Mouse (Mus musculus) embryonic facial prominence, embryonic 14.5 days (tissue): ENCODE measurements at regions not wholly inside any gene's neighbourhood (a gene's known extent, or its start where the extent isn't known, plus 50 kb on each side); places are given as distances from the start of the nearest gene placed in this dataset.

Experiments
- ATAC-seq: fragments of 200-750 bp; cut with Nextera tagmentation; 2 replicates; pipeline ENCODE4 v1.8.0; 2017; ENCODE audit warnings: low read depth, moderate number of reproducible peaks, moderate TSS enrichment
- DNase-seq: peaks from one replicate; pipeline ENCODE4 v3.0.0-alpha.2; 2015; ENCODE audit warnings: low spot score
- H3K27ac ChIP-seq: fragments of 300-500 bp; sonication (generic); replicated peaks from 2 replicates; pipeline ENCODE4 v1.5.1; 2014; ENCODE audit warnings: low read depth, mild to moderate bottlenecking, low read length, moderate library complexity
- H3K27me3 ChIP-seq: fragments of 300-500 bp; sonication (generic); replicated peaks from 2 replicates; pipeline ENCODE4 v1.6.1; 2014; ENCODE audit warnings: low read length; ENCODE audit not compliant: control insufficient read depth, insufficient read depth
- H3K36me3 ChIP-seq: fragments of 300-500 bp; sonication (generic); 2 replicates; pipeline ENCODE4 v1.6.1; 2014; ENCODE audit warnings: low read length, mixed read lengths; ENCODE audit not compliant: control insufficient read depth, insufficient read depth
- H3K4me1 ChIP-seq: fragments of 300-500 bp; sonication (generic); 2 replicates; pipeline ENCODE4 v1.6.1; 2014; ENCODE audit warnings: antibody characterized with exemption, low read length; ENCODE audit not compliant: control insufficient read depth, insufficient read depth
- H3K4me2 ChIP-seq: fragments of 300-500 bp; sonication (generic); 2 replicates; pipeline ENCODE4 v1.6.1; 2014; ENCODE audit warnings: low read depth, mild to moderate bottlenecking, low read length, moderate library complexity, mixed read lengths
- H3K4me3 ChIP-seq: fragments of 300-500 bp; sonication (generic); 2 replicates; pipeline ENCODE4 v1.5.1; 2014; ENCODE audit warnings: low read depth, mild to moderate bottlenecking, low read length
- H3K9ac ChIP-seq: fragments of 300-500 bp; sonication (generic); 2 replicates; pipeline ENCODE4 v1.6.1; 2014; ENCODE audit warnings: low read depth, mild to moderate bottlenecking, low read length, moderate library complexity, mixed read lengths
- H3K9me3 ChIP-seq: fragments of 300-500 bp; sonication (generic); 2 replicates; pipeline ENCODE4 v1.6.1; 2016; ENCODE audit warnings: low read length; ENCODE audit not compliant: control insufficient read depth
- WGBS: fragments of 180-500 bp; shearing (Covaris S2); extraction: QIAGEN DNeasy Blood & Tissue Kit; methylation state at CpG from one replicate; pipeline ENCODE4 v1.1.7; 2014; 5-methylcytosine and 5-hydroxymethylcytosine counted together

DNA sequence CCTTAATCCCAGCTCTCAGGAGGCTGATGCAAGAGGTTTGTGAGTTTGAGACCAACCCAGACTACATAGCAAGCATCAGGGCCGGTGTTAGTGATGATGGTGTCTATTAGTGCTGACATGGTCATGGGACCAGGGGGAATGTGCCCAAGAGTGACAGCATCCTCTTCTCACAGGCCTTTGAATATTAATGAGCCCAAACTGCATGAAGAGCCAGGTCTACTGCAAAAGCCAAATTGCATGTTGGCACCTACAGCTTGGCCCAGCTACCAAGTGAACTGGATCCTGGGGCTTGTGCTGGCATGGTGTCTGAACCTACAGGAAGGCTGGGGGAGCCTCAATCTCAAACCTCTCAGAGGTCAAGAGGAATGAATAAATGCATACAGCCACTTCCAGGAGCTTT, 70.0 kb downstream of the 4930426L09Rik start:
- DNase-seq (no peak), ATAC-seq (no peak)
- Histone ChIP-seq H3K27me3 (no peaks in the 10 kb centered on the region), H3K4me3 (no peak overlapping the region), H3K27ac (no peak overlapping the region), H3K4me2 (no peak overlapping the region), H3K9ac (no peak overlapping the region), H3K4me1 (no peaks in the 10 kb centered on the region), H3K9me3 (no peaks in the 10 kb centered on the region), H3K36me3 (no peaks in the 10 kb centered on the region)
- WGBS: 85% methylated on average over 1 of the region's 1 CpGs

- H3K9ac ChIP-seq: no peak overlapping the region
- H3K36me3 ChIP-seq: no peaks in the 10 kb centered on the region
- no peaks in the 10 kb centered on the region for H3K27me3 ChIP-seq
- DNase-seq (no peak), ATAC-seq (no peak)
- H3K9me3 ChIP-seq: no peaks in the 10 kb centered on the region
- 64% methylated on average over 3 of the region's 3 CpGs for WGBS
- H3K27ac ChIP-seq: no peak overlapping the region
- no peak overlapping the region for H3K4me2 ChIP-seq
- H3K4me3 ChIP-seq: no peak overlapping the region
- H3K4me1 ChIP-seq: no peaks in the 10 kb centered on the region
Measured at GRCm38 (mm10) chr2:19083816-19084215, 85.7 kb downstream of the 4930426L09Rik start.

DNA sequence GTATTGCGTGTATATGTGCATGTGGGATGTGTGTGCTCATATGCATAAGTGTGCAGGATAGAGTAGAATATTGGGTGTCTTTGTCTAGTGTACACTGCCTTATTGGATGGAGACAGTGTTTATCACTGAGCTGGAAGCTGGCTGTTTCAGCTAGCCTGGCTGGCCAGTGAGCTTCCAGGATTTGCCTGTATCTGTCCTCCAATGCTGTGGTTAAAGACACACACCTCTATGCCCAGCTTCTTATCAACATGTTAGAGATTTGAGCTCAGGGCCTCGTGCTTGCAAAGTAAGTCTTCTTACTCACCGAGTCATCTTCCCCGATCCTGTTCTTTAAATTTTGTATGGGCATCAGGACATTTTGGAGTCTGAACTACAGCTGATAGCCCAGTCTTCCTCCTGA, 87.0 kb downstream of the 4930426L09Rik start:
- no peak for ATAC-seq
- H3K4me2 ChIP-seq: no peak overlapping the region
- no peak overlapping the region for H3K4me3 ChIP-seq
- H3K27ac ChIP-seq: no peak overlapping the region
- no peak overlapping the region for H3K9ac ChIP-seq
- no peaks in the 10 kb centered on the region for H3K4me1 ChIP-seq
- 90% methylated on average over 4 of the region's 4 CpGs for WGBS
- H3K9me3 ChIP-seq: peaks cover 4% of the 10 kb centered on the region; the same call in 1 of the 2 replicates
- H3K36me3 ChIP-seq: no peaks in the 10 kb centered on the region
- DNase-seq: no peak
- no peaks in the 10 kb centered on the region for H3K27me3 ChIP-seq

- Histone ChIP-seq H3K27me3 (no peaks in the 10 kb centered on the region), H3K4me1 (no peaks in the 10 kb centered on the region), H3K36me3 (no peaks in the 10 kb centered on the region), H3K4me3 (no peak overlapping the region), H3K4me2 (no peak overlapping the region), H3K9ac (no peak overlapping the region), H3K9me3 (peaks cover 10% of the 10 kb centered on the region; the same call in 1 of the 2 replicates), H3K27ac (no peak overlapping the region)
- DNase-seq (no peak), ATAC-seq (no peak)
- 83% methylated on average over 2 of the region's 2 CpGs for WGBS
Measured at GRCm38 (mm10) chr2:19086167-19086566, 88.0 kb downstream of the 4930426L09Rik start.

DNA sequence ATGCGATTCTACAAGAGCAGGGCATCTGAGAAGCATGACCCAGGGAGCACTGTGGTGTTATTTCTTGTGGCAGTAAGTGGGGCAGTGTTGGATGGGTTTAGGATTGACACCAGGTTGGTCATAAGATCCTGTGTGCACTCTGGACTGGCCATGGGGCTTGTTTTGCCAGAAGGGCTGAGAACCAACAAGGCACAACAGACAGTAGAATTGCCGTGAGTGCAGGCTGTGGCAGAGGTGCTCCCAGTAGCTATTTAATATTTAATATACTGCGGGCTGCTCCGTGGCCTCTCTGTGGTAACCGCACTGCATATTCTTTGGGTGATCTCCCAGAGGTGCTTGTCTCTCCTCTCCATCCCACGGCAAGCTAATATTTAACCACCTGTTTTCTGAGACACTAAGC, 88.5 kb downstream of the 4930426L09Rik start:
- DNase-seq (no peak), ATAC-seq (no peak)
- Histone ChIP-seq H3K27ac (no peak overlapping the region), H3K4me1 (no peaks in the 10 kb centered on the region), H3K36me3 (no peaks in the 10 kb centered on the region), H3K27me3 (no peaks in the 10 kb centered on the region), H3K9me3 (peaks cover 10% of the 10 kb centered on the region; the same call in 1 of the 2 replicates), H3K4me3 (no peak overlapping the region), H3K9ac (no peak overlapping the region), H3K4me2 (no peak overlapping the region)
- WGBS: 84% methylated on average over 6 of the region's 6 CpGs

DNA sequence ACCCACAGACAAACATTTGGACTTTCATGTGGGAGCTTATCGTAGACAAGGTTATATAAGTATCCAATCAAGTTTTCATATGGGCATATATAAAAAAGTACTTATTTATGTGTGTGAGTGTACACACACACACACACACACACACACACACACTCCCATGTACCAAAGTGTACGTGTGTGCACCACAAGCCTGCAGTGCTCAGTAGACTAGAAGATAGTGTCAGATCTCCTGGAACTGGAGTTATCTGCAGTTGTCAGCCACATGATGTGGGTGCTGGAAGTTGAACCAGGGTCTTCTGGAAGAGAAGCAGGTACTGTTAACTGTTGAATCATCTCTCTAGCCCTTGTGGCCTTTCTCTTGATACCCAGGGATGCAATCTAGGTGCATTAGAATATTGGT, 99.7 kb upstream of the Armc3 start:
- DNase-seq (no peak), ATAC-seq (no peak)
- Histone ChIP-seq H3K4me2 (no peak overlapping the region), H3K9ac (no peak overlapping the region), H3K36me3 (no peaks in the 10 kb centered on the region), H3K4me1 (0 out of 2 replicates have a peak, but pooled peaks cover 6% of the 10 kb centered on the region), H3K27ac (no peak overlapping the region), H3K4me3 (no peak overlapping the region), H3K9me3 (no peaks in the 10 kb centered on the region), H3K27me3 (no peaks in the 10 kb centered on the region)
- WGBS: 93% methylated on average over 2 of the region's 2 CpGs

GRCm38 (mm10) chr2:19108753-19109152, 90.3 kb upstream of the Armc3 start:
- Histone ChIP-seq H3K27me3 (no peaks in the 10 kb centered on the region), H3K9me3 (no peaks in the 10 kb centered on the region), H3K9ac (no peak overlapping the region), H3K27ac (no peak overlapping the region), H3K36me3 (no peaks in the 10 kb centered on the region), H3K4me1 (no peaks in the 10 kb centered on the region), H3K4me3 (no peak overlapping the region), H3K4me2 (no peak overlapping the region)
- ATAC-seq (no peak), DNase-seq (no peak)

- Histone ChIP-seq H3K4me3 (no peak overlapping the region), H3K4me2 (no peak overlapping the region), H3K27ac (no peak overlapping the region), H3K36me3 (no peaks in the 10 kb centered on the region), H3K27me3 (no peaks in the 10 kb centered on the region), H3K9me3 (no peaks in the 10 kb centered on the region), H3K4me1 (no peaks in the 10 kb centered on the region), H3K9ac (no peak overlapping the region)
- DNase-seq: no peak
- WGBS: 97% methylated on average over 1 of the region's 1 CpGs
- no peak for ATAC-seq
Measured at GRCm38 (mm10) chr2:19119871-19120270, 79.2 kb upstream of the Armc3 start.

- no peak overlapping the region for H3K27ac ChIP-seq
- no peak overlapping the region for H3K9ac ChIP-seq
- DNase-seq: no peak
- H3K36me3 ChIP-seq: no peaks in the 10 kb centered on the region
- H3K4me3 ChIP-seq: no peak overlapping the region
- H3K4me2 ChIP-seq: no peak overlapping the region
- no peaks in the 10 kb centered on the region for H3K4me1 ChIP-seq
- H3K9me3 ChIP-seq: no peaks in the 10 kb centered on the region
- 86% methylated on average over 6 of the region's 6 CpGs for WGBS
- no peak for ATAC-seq
- no peaks in the 10 kb centered on the region for H3K27me3 ChIP-seq
Measured at GRCm38 (mm10) chr2:19132864-19133263, 66.2 kb upstream of the Armc3 start.
